Mouse (Mus musculus): ENCODE measurements at regions not wholly inside any gene's neighbourhood (a gene's known extent, or its start where the extent isn't known, plus 50 kb on each side); places are given as distances from the start of the nearest gene placed in this dataset.

DNA sequence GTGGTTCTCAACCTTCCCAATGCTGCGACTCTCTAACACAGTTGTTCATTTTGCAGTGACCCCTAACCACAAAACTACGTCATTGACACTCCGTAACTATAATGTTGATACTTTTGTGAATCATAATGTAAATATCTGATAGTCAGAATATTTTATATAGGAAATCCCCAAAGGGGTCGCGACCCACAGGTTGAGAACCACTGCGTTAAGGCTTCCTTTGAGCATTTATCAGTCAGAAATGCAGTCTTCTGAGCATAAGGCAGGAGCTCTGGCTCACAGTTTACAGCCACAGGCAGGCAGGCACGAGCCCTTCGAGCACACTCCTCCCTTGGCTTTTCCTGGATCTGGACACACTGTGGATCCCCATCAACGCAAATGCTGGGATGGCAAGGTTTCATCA, 57.0 kb downstream of the Nxnl2 start:
- DNase-seq (ENCODE audit: extremely low spot score, low spot score), result no peak

DNA sequence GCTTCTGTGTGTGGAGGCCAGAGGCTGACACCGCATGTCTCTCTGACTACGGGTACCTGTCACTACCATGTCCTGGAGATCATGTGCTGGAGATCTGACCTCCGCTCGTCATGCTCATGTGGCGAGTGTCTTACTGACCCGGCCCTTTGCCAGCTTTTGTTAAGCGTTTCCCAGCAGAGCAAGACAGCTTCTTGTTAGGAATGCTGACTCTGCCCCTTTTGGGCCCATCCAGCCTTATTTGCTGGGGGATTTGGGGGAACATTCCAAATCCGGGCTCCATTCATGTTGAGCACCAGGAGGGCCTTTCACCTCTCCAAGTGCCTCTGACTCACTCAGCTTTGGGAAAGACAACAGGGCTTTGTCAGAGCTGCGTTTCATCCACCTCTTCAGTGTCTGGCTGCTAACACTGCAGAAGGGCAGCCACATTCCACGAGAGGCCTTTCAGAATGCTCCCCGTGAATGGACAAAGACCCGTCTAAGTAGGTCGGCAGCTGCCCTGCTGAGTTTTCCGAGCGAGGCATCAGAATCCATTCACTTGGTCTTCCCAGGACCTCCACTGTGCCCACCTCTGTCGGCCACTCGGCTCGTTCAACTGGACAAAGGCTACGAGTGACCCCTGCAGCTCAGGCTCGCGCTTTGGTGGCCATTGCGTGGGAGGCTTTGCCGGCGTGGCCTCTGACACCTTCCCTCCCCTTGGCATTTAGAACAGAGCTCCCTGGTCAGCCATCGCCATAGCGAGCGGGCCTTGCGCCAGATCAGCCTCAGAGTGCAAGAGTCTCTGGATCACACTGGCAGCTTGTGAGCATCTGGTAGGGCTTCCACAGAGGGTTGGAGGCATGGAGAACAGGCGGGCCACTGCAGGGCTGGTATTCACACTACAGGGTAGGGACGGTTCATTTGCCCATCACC, 58.3 kb downstream of the Nxnl2 start:
- peak; percentile 37 for DNase-seq (ENCODE audit: extremely low spot score, low spot score)

DNA sequence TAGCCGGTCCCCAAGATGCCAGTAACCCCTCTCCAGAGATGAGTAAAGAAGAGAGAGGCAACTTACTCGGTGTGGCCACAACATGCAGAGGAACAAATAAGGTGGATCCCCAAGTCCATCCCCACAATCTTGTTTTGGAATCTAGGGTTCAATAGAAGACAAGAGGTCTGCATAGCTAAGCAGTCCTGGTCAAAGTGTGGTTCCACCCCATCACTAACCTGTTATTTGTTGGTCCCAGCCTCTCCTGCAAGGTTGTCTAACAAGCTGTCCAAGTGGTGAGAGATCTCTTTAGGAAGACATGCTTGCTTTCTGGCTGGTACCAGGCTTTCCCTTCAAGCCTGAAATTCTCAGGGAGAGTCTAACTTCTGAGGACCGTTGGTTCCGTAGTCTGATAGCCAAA, 59.0 kb downstream of the Nxnl2 start:
- no peak for DNase-seq (ENCODE audit: extremely low spot score, low spot score)

DNA sequence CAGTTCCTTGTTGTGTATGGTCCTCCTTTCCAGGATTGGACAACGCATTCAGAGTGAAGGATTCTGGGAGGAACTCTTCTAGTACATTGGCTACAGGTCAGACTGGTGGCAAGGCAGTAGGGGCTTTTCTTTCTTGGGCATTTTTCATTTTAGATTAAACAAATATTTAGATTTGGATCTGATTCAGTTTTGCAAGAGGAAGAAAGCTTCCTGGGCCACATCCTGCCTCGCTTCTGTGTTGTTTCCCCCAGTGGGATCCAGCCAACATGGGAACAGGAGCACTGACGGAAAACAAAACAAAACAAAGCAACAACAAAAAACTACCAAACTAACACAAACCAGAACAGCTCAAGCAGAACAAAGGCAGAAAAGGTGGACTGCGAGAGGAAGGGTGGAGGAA, 60.8 kb downstream of the Nxnl2 start:
- DNase-seq (ENCODE audit: extremely low spot score, low spot score), result no peak

DNA sequence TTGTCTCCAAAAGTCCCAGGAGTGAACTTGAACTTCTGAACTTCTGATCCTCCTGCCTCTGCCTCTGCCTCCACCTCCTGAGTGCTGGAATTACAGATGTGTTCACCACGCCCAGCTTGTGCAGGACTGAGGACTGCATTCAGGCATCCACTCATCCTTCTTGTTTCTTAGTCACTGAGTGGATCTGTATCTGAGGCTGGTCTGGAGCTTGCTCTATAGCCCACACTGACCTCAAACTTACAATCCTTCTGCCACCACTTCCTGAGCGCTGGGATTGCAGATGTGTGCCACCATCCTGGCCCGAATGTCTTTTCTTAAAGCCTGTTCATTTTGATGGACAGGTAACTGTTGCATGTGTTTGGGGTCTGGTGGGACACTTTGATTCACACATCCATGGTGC, 76.6 kb downstream of the Nxnl2 start:
- DNase-seq (ENCODE audit: extremely low spot score, low spot score), result no peak

DNA sequence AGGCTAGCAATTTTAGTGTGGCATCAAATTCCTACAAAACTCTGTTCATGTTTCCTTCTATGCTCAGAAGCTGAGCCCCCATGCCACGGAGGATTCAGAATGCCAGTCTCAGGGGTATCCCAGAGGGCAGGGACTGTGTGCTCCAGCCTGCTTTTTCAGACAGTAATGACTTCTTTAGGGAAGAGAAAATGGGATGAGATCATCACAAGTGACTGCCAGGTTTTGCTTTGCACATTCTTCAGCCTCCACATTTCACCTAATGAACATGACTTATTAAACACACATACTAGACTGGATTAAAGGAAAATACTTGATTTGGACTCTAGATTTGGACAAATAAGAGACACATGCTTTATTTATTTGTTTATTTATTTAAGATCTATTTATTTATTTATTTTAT, 82.5 kb downstream of the Nxnl2 start:
- DNase-seq (ENCODE audit: extremely low spot score, low spot score), result no peak

DNA sequence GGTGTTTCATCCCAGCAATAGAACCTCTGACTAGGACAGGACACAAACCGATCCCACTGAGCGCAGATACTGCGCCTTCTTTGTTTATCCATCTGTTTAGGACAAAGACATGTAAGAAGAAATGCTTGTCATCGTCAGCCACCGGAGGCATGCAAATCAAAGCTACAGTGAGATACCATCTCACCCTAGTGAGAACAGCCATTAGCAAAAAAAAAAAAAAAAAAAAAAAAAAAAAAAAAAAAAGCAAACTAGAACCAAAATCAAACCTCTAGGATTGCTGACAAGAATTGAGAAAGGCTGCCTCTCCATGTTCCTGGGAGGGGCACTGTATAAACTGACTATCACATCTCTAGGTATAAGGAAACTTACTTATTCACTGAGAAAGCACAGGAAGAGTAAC, 84.9 kb downstream of the Nxnl2 start:
- no peak for DNase-seq (ENCODE audit: extremely low spot score, low spot score)

DNA sequence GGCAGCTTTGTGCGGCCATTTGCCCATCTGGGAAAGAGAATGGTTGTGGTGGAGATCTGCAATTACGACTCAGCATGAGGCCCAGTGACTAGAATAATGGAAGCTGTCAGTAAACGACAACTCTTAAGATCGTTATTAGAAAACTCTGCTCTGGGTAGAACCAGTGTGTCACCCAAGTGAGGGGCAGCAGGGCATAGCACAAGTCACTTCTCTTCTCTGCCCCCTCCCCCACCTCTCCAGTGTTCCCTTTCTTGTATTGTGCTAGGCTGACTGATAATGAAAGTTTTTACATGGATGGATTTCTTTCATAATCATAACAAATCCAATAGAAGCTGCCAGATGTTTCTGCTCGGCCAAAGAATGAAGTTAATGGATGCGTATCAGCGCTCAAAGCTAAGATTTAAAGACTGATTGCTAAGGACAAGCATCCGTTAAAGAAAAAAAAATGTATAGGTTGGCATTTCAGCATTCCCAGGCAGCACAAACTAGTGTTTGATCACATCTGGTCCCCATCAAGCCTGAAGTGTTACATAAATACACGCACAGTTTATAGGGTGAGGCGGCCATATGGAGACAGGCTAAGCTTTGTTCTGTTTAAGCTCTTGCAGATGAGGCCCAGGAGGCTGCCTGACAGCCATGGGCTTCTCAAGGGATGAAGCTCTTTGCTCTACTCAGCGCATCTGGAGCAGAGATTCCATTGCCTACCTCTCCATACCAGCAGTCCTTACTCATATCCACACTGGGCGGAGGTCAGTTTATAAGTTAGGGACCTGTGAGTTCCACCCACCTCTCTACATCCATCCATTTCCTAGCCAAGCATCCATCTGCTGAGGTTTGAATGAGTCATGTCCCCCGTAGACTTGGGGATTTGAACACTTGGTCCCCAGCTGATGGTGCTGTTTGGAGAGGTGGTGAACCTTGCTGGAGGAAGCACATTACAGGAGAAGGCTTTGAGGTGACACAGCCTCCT, 88.2 kb downstream of the Nxnl2 start:
- DNase-seq (ENCODE audit: extremely low spot score, low spot score), result peak; percentile 57

DNA sequence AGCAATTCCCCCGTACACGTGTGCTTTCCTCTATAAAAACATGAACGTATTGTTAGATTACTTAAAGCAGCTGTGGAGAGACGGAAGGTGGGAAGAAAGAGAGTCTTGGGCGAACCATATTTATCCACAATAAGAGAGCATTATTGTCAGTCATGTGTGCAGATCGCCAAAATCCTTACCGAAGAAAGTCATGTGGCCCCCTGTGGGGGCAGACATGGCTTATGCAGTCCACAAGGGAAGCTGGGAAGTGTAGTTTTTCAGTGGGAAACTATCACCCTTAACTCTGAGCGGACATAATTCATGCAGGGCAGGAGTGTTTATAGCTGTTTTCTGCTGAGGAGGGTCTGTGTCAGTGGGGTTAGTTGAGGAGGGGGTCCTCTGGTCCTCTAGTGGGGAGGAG, 90.8 kb downstream of the Nxnl2 start:
- DNase-seq (ENCODE audit: extremely low spot score, low spot score), result no peak

DNA sequence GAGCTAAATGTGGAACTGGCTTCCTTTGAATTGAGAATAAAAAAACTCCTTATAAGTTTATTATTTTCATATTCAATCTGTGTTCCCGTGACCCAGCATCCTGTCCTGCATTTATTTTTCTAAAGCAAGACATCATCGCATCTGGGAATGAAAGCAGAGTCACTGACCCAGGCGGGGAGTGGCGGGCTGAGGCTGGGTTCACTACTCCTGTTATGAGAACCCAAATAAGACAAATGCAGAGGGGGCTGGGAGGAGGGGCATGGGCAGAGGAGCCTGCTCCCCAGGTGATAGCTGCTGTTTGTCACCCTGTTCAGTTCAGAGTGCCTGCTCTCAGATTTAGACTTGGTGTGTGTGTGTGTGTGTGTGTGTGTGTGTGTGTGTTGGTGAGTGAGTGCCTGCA, 102.0 kb downstream of the Nxnl2 start:
- DNase-seq (ENCODE audit: extremely low spot score, low spot score), result no peak

DNA sequence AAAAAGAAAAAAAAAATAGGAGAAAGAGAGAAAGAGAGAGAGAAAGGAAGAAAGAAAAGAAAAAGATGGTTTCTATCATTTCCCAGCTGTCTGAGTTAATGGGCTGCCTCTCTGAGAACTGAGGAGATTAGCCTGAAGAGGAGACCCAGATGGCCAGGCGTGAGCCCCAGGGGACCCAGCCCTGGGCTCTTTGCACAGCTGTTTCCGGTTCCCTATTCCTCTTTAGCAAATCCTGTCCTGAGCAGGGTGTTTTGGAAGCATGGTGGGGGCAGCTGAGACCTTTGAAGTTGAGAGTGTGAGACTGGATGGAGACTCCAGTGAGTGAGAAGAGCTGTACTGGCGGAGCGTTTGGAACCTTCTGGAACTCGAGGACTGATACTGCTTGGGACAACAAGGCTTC, 103.8 kb downstream of the Nxnl2 start:
- DNase-seq (ENCODE audit: extremely low spot score, low spot score), result no peak

DNA sequence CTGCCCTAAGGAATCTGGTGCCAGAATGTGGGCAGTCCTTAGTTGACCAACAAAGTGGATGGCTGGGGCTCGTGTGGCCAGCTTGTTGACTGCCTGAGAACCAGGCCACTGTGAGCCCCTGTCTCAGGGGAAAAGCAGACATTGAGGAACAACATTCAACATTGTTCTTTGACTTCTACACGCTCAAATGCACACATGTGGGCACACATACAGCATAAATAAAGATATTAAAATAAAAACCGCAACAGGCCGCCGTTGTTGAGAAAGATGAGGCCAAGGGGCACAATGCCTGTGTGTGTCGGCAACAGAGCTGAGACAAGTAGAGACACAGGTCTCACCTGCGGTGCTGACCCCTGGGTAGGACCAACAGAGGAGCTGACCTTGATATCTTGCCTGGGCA, 105.8 kb downstream of the Nxnl2 start:
- no peak for DNase-seq (ENCODE audit: extremely low spot score, low spot score)

DNA sequence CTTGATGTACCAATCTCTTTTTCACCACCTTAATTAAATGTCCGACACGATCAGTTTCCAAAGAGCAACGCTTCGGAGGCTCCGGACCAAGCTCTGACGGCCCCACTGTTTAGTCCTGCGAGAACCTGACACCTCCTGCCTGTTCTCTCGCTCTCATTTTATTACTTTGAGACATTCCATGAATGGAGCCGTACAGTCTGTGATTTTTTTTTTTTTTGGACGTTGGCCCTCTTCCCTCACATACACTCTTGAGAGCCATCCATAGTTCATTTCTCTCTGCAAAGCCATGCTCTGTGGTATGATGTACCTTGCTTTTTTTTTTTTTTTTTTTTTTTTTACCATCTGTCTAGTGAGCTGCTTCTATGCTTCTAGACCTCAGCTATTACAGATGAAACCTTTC, 106.7 kb downstream of the Nxnl2 start:
- no peak for DNase-seq (ENCODE audit: extremely low spot score, low spot score)

DNA sequence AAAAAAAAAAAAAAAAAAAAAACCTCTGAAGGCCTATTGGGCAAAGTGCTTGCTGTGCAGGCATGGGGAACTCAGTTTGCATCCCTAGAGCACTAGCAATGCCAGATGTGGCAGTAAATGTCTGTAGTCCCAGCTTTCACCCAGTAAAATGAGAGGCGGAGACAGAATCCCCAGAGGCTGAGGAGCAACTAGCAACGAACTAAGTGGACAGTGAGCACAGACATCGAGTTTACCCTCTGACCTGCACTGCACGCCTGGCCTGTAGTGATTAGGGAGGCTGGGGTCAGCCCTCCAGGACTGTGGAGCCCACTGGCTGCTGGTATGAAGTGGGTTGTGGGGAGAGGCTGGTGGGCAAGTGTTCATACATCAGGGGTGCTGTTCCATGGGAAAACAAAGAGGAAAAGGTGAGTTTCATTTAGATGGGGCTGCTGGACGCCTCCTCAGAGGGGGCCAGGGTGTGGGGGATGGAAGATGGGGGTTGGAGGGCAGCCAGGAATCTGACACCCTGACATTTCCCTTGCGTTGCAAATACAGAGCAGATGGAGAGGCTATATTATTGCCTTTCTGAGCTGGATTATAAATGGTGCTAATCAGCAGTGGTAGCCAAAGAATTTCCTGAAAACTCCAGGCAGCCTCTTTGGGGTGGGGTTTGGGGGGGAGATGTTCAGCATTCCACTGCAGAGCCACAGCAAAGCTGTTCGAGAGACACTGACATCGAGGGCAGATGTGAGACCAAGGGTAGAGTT, 109.0 kb downstream of the Nxnl2 start:
- DNase-seq (ENCODE audit: extremely low spot score, low spot score), result peak; percentile 67

DNA sequence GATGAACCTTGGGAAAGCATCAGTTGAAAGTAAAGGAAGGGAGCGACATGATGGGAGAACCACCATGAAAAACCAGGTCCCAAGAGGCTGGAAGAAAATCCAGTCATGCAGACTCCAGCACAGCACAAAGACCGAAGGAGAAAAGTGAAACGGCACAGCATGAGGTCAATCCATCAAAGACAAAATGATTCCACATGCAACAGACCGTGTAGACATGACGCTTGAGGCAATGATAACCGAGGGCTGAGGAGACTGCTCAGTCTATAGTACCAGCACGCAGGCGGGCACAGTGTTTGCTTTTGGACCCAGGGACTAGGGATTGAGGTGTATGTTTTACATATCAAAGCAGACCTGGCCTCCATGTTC, 109.5 kb downstream of the Nxnl2 start:
- DNase-seq (ENCODE audit: extremely low spot score, low spot score), result peak; percentile 65

DNA sequence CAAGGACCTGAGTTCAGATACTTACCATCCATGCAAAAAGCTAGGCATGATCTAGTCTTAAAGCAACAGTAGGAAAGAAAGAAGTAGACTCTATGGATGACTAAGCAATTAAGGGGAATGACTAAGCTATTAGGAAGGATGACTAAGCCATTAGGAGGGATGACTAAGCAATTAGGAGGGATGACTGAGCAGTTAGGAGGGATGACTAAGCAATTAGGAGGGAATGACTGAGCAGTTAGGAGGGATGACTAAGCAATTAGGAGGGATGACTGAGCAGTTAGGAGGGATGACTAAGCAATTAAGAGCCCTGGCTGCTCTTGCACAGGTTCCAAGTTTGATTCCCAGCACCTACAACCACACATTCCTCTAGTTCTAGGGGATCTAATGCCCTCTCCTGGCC, 113.9 kb downstream of the Nxnl2 start:
- DNase-seq (ENCODE audit: extremely low spot score, low spot score), result no peak

DNA sequence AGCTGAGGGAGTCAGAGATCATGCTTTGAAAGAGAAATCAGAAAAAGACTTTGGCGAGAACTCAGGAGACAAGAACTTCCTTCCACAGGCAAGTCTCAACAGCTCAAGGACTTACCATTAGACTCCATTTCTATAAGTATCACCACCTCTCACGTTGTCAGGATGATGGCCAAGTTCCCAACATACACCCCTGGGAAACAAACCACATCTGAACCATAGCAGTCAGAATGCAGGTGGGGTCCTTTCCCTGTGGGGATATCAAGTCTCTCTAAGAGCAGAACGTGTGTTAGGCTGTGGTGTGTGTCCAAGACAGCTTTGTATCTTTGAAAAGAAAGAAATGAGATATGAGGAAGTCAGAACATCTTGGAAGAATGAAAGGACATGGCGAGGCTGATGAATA, 118.6 kb downstream of the Nxnl2 start:
- no peak for DNase-seq (ENCODE audit: extremely low spot score, low spot score)

DNA sequence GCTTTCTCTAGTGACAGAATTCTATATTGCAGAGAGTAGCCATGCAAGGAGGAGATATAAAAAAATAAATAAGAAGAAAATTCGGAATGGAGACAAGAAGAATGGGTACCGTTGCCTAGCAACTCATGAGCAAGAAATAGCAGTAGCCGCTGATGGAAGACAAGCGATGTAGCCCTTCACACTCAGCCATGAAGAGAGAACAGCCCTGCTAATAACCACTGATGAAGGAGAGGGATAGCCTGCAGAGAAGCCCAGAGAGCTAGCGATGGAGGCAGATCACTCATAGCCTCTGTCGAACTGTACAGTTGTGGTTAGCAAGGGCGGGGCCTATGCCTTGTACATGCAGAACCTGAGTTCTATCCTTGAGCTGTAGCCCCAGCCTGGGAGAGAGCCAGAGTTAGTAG, 118.4 kb upstream of the S1pr3 start:
- DNase-seq (ENCODE audit: extremely low spot score, low spot score), result no peak

DNA sequence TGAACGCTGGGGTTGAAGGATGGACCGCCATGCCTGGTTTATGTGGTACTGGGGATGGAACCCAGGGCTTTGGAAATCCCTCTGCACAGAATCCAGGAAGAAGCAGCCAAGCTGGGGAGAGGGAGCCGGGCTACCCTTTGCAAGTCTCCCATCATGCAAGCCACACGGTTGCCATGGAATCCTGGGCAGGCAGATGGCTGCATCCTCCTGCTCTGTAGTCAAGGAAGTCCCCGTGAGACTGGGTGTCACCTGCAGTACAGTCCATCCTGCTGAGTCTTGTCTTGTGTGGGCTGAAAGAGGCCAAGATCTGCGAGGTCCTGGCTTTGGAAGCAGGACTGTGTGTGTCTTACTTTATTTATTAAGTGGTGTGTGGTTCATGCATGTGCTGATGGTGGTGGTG, 117.5 kb upstream of the S1pr3 start:
- no peak for DNase-seq (ENCODE audit: extremely low spot score, low spot score)

DNA sequence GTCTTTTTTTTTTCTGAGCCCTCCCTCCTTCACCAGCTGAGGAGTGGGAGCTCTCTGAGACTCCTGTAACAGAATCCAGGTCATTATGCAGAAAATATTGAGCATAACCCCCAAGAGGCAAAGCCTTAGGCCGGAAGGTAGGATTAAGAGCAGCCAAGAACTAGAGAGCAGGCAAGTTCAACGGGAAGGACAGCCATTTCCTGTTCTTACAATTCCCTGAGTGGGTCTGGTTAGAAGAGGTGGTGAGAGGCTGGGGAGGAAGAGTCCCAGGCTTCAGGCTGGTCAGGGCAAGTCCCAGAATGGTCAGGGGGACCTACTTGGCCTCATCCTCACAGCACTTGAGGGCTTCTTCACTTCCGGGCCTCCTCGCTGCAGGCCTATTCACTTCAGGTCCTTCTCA, 115.4 kb upstream of the S1pr3 start:
- no peak for DNase-seq (ENCODE audit: extremely low spot score, low spot score)

DNA sequence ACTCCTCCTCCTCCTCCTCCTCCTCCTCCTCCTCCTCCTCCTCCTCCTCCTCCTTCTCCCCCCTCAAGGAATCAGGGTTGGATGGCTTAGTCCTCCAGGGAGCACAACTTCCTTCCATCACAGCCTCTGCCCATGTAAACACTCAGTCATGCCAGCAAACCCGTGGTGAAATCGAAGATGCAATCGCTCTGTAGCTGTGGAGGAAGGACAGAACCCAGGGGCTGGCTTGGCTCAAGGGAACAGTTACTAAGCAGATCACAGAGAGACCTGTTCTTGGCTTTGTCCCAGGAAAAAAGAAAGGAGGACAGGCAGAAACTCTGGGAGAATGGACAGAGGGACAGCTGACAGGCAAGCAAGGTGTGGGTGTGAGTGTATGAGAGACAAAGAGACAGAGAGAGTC, 112.6 kb upstream of the S1pr3 start:
- DNase-seq (ENCODE audit: extremely low spot score, low spot score), result no peak

Measured in neural tube, embryonic 10.5 days (tissue).